Mouse (Mus musculus): ENCODE measurements around the gene Cers2. TPM values are rescaled to one million over a fixed set of nuclear protein-coding genes. Genes with fewer than 3 reads are reported as not detected.

The Cers2 gene
- polyA plus RNA-seq (2015; fragmentation: Nextera tagmentation; extraction: Ambion mirVana), result 168 and 170 TPM in 2 replicates

DNA sequence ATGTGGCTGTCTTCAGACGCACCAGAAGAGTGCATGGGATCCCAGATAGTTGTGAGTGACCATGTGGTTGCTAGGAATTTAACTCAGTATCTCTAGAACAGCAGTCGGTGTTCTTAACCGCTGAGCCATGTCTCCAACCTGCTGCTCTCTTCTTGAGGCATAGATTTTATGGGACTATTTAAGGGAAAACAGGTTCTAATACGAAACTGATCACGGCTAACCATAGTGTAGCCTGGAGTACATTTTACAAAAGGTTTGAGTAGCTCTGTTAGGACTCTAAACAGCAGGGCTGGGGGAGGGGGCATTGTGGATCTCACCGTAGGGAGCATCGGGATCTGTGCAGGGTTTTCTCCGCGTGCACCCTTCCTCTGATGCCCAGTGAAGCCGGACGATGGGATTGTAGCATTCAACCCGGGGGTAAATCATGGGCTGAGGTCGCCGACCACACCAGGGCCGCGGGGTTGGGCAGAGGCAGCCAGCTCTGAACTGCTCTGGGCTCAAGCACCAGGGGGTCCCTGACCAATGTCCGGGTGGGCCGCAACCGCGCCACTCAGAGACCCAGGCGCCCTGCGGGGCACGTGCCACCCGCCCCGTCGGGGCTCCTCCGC, at the start of gene Cers2:
TSS of gene Cers2 (plus strand) at position 306 of the 608 bp plus-strand sequence.
- Histone ChIP-seq H3K27me3 (no peaks in the 10 kb centered on the region), H3K4me2 (peak within 1 kb of the TSS; percentile 88), H3K4me3 (peak within 1 kb of the TSS; percentile 88), H3K36me3 (peaks cover 5% of the 10 kb centered on the region), H3K9ac (peak within 1 kb of the TSS; percentile 98), H3K27ac (peak within 1 kb of the TSS; percentile 95), H3K9me3 (no peaks in the 10 kb centered on the region), H3K4me1 (peaks cover 32% of the 10 kb centered on the region)
- WGBS, result 3% methylated on average over 27 of the region's 27 CpGs
- ATAC-seq (ENCODE audit: insufficient number of reproducible peaks, insufficient read depth, low FRiP score, low TSS enrichment, low read depth), result no peak

DNA sequence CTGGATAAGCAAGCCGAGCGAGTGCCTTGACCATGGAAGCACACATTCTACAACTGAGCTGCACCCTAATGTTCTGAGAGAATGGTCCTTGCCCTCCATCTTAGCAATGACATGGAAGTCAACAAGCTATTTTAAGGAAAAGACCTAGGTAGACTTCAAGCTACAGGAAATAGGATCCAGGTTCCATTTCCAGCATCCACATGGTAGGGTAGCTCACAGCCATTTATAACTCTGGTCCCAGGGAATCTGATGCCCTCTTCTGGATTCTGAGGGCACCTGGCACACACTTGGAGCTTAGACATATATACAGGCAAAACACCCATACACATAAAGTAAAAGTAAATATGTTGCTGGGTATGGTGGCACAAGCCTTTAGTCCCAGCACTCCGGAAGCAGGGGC, 48.5 kb upstream of the Cers2 start:
- WGBS, result 93% methylated on average over 3 of the region's 3 CpGs
- ATAC-seq (ENCODE audit: insufficient number of reproducible peaks, insufficient read depth, low FRiP score, low TSS enrichment, low read depth), result no peak
- Histone ChIP-seq H3K4me1 (no peaks in the 10 kb centered on the region), H3K36me3 (peaks cover 79% of the 10 kb centered on the region), H3K27me3 (no peaks in the 10 kb centered on the region), H3K27ac (no peak overlapping the region), H3K4me2 (no peak overlapping the region), H3K9ac (no peak overlapping the region), H3K9me3 (no peaks in the 10 kb centered on the region), H3K4me3 (no peak overlapping the region)

DNA sequence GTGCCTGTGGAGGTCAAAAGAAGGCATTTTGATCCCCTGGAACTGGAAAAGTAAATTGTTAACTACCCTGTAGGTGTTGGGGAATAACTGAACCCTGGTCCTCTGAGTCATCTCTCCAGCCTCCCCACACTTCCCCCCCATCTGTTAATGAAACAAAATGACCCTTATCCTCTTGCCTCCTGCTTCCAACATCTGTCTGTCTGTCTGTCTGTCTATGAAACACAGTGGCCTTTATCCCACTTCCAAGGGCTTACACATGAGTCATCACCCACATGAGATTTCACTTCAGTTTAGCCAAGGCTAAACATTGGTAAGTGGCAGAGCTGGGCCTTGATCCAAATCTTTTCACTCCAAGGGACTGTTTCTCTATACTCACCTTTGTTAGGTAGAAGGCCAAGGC, 46.7 kb upstream of the Cers2 start:
- no peak overlapping the region for H3K4me2 ChIP-seq
- no peaks in the 10 kb centered on the region for H3K4me1 ChIP-seq
- H3K36me3 ChIP-seq, result peaks cover 62% of the 10 kb centered on the region
- no peak overlapping the region for H3K9ac ChIP-seq
- ATAC-seq (ENCODE audit: insufficient number of reproducible peaks, insufficient read depth, low FRiP score, low TSS enrichment, low read depth), result no peak
- no peak overlapping the region for H3K4me3 ChIP-seq
- H3K9me3 ChIP-seq, result no peaks in the 10 kb centered on the region
- H3K27ac ChIP-seq, result no peak overlapping the region
- no peaks in the 10 kb centered on the region for H3K27me3 ChIP-seq

DNA sequence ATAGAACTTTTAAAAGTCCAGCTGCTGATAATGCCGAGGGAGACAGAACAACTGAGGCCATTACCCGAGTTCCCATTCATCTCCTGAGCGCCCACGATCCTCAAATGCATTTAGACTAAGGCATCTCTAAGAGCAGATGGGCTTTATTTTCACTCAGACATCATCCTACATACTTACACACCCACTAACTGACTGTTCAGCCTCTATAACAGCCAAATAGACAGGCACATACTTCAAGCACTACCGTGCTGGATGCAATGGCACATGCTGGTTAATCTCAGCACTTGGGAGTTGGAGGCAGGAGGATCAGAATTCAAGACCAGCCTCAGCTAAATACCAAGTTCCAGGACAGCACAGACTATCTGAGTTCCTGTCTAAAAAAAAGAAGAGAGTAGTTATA, 44.8 kb upstream of the Cers2 start:
- Histone ChIP-seq H3K9me3 (no peaks in the 10 kb centered on the region), H3K27me3 (no peaks in the 10 kb centered on the region), H3K27ac (no peak overlapping the region), H3K36me3 (peaks cover 45% of the 10 kb centered on the region), H3K4me1 (no peaks in the 10 kb centered on the region), H3K4me2 (no peak overlapping the region), H3K4me3 (no peak overlapping the region), H3K9ac (no peak overlapping the region)
- no peak for ATAC-seq (ENCODE audit: insufficient number of reproducible peaks, insufficient read depth, low FRiP score, low TSS enrichment, low read depth)
- 83% methylated on average over 5 of the region's 5 CpGs for WGBS

DNA sequence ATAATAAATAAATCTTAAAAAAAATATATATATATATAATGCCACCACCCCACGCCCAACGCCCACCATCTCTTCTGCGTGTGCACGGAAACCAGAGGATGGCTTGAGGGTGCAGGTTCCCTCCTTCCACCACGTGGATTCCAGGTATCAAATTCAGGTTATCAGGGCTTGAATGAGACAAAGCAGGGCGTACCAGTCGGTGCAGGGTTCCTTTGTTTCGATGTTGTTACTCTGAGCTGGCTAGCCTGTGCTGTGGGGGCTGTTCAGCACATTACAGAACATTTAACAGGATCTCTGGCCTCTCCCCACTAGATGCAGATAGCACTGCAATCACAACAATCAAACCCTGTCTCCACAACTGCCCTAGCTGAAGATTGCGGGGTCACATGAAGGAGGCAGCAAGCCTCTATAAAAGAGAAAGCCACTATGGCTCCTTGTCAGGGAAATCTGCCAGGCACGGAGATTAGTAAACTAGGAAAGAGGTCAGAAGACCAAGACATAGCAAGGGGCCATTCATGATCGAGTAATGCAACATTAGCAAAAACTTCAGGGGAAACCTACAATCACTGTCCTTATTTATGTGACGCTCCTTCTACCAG, 43.7 kb upstream of the Cers2 start:
- no peak overlapping the region for H3K4me3 ChIP-seq
- no peak for ATAC-seq (ENCODE audit: insufficient number of reproducible peaks, insufficient read depth, low FRiP score, low TSS enrichment, low read depth)
- 82% methylated on average over 12 of the region's 12 CpGs for WGBS
- peaks cover 37% of the 10 kb centered on the region for H3K36me3 ChIP-seq
- no peak overlapping the region for H3K4me2 ChIP-seq
- H3K9ac ChIP-seq, result no peak overlapping the region
- no peaks in the 10 kb centered on the region for H3K4me1 ChIP-seq
- no peaks in the 10 kb centered on the region for H3K9me3 ChIP-seq
- no peak overlapping the region for H3K27ac ChIP-seq
- H3K27me3 ChIP-seq, result no peaks in the 10 kb centered on the region

DNA sequence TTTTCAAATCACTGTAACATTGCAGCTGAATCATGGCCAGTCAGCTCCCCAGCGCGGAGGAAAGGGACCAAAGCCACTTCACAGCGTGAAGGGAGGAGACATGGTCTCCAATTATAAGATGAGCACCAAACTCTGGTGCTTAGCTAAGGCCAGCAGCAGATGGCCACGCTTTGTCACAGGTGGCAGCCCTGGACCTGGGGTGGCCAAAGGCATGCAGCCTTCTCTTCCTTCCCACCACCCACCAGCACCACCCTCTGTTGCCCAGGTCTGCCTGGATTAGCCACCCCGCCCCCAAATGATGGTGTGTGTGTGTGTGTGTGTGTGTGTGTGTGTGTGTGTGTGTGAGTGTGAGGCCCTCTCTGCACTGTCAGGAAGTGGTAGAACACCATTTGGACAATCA, 41.1 kb upstream of the Cers2 start:
- no peak overlapping the region for H3K4me2 ChIP-seq
- WGBS, result 91% methylated on average over 5 of the region's 5 CpGs
- H3K9me3 ChIP-seq, result no peaks in the 10 kb centered on the region
- H3K27ac ChIP-seq, result no peak overlapping the region
- H3K36me3 ChIP-seq, result peaks cover 11% of the 10 kb centered on the region
- H3K9ac ChIP-seq, result no peak overlapping the region
- no peaks in the 10 kb centered on the region for H3K27me3 ChIP-seq
- no peak overlapping the region for H3K4me3 ChIP-seq
- H3K4me1 ChIP-seq, result no peaks in the 10 kb centered on the region
- no peak for ATAC-seq (ENCODE audit: insufficient number of reproducible peaks, insufficient read depth, low FRiP score, low TSS enrichment, low read depth)

DNA sequence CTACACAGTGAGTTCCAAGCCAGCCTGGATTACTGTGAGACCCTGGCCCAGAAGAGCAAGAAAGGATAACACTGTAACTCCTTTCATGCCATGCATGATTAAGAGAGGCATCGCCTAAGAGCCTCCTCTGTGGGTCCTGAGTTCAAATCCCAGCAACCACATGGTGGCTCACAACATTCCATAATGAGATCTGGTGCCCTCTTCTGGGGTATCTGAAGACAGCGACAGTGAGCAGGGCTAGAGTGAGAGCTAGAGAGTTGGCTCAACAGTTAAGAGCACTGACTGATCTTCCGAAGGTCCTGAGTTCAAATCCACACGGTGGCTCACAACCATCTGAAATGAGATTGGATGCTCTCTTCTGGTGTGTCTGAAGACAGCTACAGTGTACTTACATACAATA, 40.1 kb upstream of the Cers2 start:
- no peak overlapping the region for H3K4me2 ChIP-seq
- H3K27ac ChIP-seq, result no peak overlapping the region
- ATAC-seq (ENCODE audit: insufficient number of reproducible peaks, insufficient read depth, low FRiP score, low TSS enrichment, low read depth), result no peak
- H3K4me1 ChIP-seq, result no peaks in the 10 kb centered on the region
- no peak overlapping the region for H3K9ac ChIP-seq
- no peaks in the 10 kb centered on the region for H3K27me3 ChIP-seq
- 90% methylated on average over 4 of the region's 4 CpGs for WGBS
- H3K4me3 ChIP-seq, result no peak overlapping the region
- H3K36me3 ChIP-seq, result peaks cover 1% of the 10 kb centered on the region; the same call in 1 of the 2 replicates
- no peaks in the 10 kb centered on the region for H3K9me3 ChIP-seq

DNA sequence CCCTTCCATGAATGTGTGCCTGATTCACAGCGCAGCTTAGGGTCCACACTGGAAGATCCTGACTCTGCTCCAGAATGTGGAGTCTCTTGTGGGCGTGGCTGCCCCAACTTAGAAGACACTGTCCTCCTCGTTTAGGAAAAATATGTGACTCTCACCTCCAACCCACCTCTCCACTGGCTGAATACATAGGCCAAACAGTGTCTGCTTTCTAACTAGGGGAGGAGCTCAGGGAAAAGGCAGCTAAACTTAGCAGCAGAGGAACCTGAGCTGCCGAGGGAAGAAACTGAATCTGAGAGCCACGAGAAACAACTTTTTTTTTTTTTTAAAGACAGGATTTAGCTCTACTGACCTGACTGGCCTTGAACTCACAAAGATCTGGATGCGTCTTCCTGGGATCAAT, 39.4 kb upstream of the Cers2 start:
- Histone ChIP-seq H3K4me1 (no peaks in the 10 kb centered on the region), H3K27ac (no peak overlapping the region), H3K4me2 (no peak overlapping the region), H3K27me3 (no peaks in the 10 kb centered on the region), H3K9ac (no peak overlapping the region), H3K9me3 (no peaks in the 10 kb centered on the region), H3K4me3 (no peak overlapping the region), H3K36me3 (no peaks in the 10 kb centered on the region)
- ATAC-seq (ENCODE audit: insufficient number of reproducible peaks, insufficient read depth, low FRiP score, low TSS enrichment, low read depth), result no peak
- 67% methylated on average over 6 of the region's 6 CpGs for WGBS

DNA sequence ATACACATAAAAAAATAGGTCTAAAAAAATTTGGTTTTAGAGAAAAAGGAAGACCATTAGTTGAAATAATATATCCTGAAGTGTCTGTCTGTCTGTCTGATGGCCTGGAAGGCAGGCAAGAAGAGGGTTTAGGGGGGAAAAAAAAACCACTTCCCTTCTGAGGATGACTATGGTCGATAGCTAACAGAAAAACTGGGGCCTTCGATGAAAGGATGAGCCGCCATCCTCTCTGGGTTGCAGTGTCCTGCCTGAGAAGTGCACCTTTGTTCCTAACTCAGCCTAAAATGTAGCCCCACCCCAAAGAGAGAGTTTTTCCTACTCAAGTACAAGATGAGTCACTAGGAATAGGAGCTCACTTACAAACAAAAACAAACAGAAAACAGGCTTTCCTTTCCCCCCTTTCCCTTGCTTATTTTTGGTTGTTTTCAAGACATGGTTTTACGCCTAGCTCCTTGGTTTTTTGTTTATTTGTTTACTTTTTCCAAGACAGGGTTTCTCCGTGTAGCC, 38.1 kb upstream of the Cers2 start:
- H3K4me3 ChIP-seq, result no peak overlapping the region
- 75% methylated on average over 5 of the region's 5 CpGs for WGBS
- H3K36me3 ChIP-seq, result no peaks in the 10 kb centered on the region
- no peak overlapping the region for H3K9ac ChIP-seq
- H3K9me3 ChIP-seq, result no peaks in the 10 kb centered on the region
- no peak overlapping the region for H3K4me2 ChIP-seq
- no peak for ATAC-seq (ENCODE audit: insufficient number of reproducible peaks, insufficient read depth, low FRiP score, low TSS enrichment, low read depth)
- peaks cover 5% of the 10 kb centered on the region for H3K4me1 ChIP-seq
- H3K27me3 ChIP-seq, result no peaks in the 10 kb centered on the region
- no peak overlapping the region for H3K27ac ChIP-seq

DNA sequence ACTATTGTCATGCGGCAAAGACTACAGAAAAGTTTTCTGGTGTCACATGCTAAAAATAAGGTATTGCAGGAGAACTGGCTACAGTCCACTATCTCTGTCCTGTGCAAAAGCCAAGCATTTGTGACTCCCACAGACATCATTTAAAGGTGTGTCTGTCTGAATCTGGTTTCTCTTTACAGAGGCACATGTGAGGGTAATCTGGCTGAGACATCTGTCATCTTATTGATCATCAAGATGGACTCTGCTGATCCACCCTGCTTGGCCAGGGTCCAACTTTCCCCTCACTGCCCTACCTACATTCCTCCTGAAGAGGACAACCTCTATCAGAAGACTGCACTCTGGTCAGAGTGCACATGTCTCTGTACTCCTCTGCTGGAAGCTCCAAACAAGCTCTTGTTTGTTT, 37.4 kb upstream of the Cers2 start:
- ATAC-seq (ENCODE audit: insufficient number of reproducible peaks, insufficient read depth, low FRiP score, low TSS enrichment, low read depth), result no peak
- Histone ChIP-seq H3K27ac (0 out of 2 replicates have a peak overlapping the region, but pooled peaks have one; percentile 11), H3K4me1 (peaks cover 5% of the 10 kb centered on the region), H3K9ac (no peak overlapping the region), H3K9me3 (no peaks in the 10 kb centered on the region), H3K4me2 (no peak overlapping the region), H3K4me3 (no peak overlapping the region), H3K27me3 (no peaks in the 10 kb centered on the region), H3K36me3 (no peaks in the 10 kb centered on the region)
- WGBS, result 96% methylated on average over 1 of the region's 1 CpGs

DNA sequence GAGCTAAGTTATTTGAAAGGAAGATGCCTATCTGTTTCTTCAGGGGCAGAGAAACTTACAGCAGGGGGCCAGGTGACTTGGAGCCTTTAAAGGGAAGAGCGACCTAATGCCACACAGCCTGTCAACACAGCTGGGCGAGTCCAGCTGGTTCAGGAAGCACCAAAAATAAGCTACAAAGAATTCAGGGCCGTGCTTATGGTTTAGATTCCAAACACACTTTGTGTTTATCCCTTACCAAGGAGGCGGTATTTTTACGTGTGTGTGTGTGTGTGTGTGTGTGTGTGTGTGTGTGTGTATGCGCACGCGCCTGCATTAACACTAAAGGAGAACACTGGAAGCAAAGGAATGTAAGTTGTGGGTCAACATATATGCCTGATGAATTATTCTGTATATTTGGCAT, 33.8 kb upstream of the Cers2 start:
- 14% methylated on average over 8 of the region's 8 CpGs for WGBS
- Histone ChIP-seq H3K36me3 (no peaks in the 10 kb centered on the region), H3K4me3 (peak overlapping the region; percentile 77), H3K27ac (peak overlapping the region; percentile 91), H3K9ac (peak overlapping the region; percentile 89), H3K4me1 (peaks cover 22% of the 10 kb centered on the region), H3K9me3 (no peaks in the 10 kb centered on the region), H3K4me2 (peak overlapping the region; percentile 83), H3K27me3 (no peaks in the 10 kb centered on the region)
- no peak for ATAC-seq (ENCODE audit: insufficient number of reproducible peaks, insufficient read depth, low FRiP score, low TSS enrichment, low read depth)
